8 mouse cellular contexts compared by ENCODE assay signal in genomic region chr9:48481214-48482134, GRCm38 (mm10). TPM values are rescaled to one million over a fixed set of nuclear protein-coding genes. Genes with fewer than 3 reads are reported as not detected.
DNase-seq lines count a peak whose midpoint lies in the region; ATAC-seq and TF ChIP-seq lines count a peak whose summit lies in the region.

No protein-coding gene starts in this region.

- 0 out of 2 replicates have a peak, but pooled peaks cover 2% of the 10 kb centered on the region for H3K79me2 ChIP-seq in heart, adult 2 months (replicated peaks; ENCODE audit: control insufficient read depth, insufficient read depth, low read length)

- intact Hi-C loops in heart, adult 2 months (cut with DNase I): loop anchor here (5.0 to 10.0 kb wide), 2 partner anchors 383 to 506 kb away; partner anchors contain the start of gene Usp28

- H3K4me2 ChIP-seq in heart, embryonic 15.5 days: peak overlapping the region; percentile 84
- peak overlapping the region; percentile 94 for H3K4me2 ChIP-seq in lung, embryonic 15.5 days

- no peak for TF ChIP-seq POLR2A in heart, adult 2 months (IDR thresholded peaks at IDR 0.05; ENCODE audit: insufficient read depth, low read depth, low read length)

- TF ChIP-seq EP300 in heart, adult 2 months (IDR thresholded peaks at IDR 0.05; ENCODE audit: insufficient read depth, low read depth, low read length): no peak

- DNase-seq in heart, adult 2 months: no peak
- DNase-seq in heart, postnatal 4 days: no peak
- peak; percentile 30 for DNase-seq in MN1 (ENCODE audit: low spot score)
- DNase-seq in testis, postnatal 14 days (ENCODE audit: low spot score): peak; percentile 54
- DNase-seq in cerebellum, adult 9-10 months: no peak
- DNase-seq in spleen, postnatal 36 days (ENCODE audit: low spot score in 2 of 2): no peak

- no peaks in the 10 kb centered on the region for H3K9me3 ChIP-seq in heart, embryonic 15.5 days (replicated peaks)
- H3K9me3 ChIP-seq in lung, embryonic 15.5 days: no peaks in the 10 kb centered on the region

- H3K36me3 ChIP-seq in heart, adult 2 months (ENCODE audit: control insufficient read depth, insufficient read depth, low read length): peaks cover 12% of the 10 kb centered on the region
- H3K36me3 ChIP-seq in heart, embryonic 15.5 days: peaks cover 7% of the 10 kb centered on the region
- H3K36me3 ChIP-seq in lung, embryonic 15.5 days: peaks cover 8% of the 10 kb centered on the region

- peak overlapping the region; percentile 58 for H3K27ac ChIP-seq in heart, adult 2 months
- H3K27ac ChIP-seq in heart, embryonic 15.5 days: no peak overlapping the region
- no peak overlapping the region for H3K27ac ChIP-seq in lung, embryonic 15.5 days

- peaks cover 1% of the 10 kb centered on the region for H3K4me1 ChIP-seq in heart, adult 2 months (ENCODE audit: control insufficient read depth, insufficient read depth, low read length)
- H3K4me1 ChIP-seq in heart, embryonic 15.5 days (replicated peaks): peaks cover 11% of the 10 kb centered on the region
- H3K4me1 ChIP-seq in lung, embryonic 15.5 days: peaks cover 12% of the 10 kb centered on the region

- 27% methylated on average over 20 of the region's 20 CpGs for WGBS in heart, adult 2 months
- 25% methylated on average over 20 of the region's 20 CpGs for WGBS in heart, embryonic 15.5 days
- 28% methylated on average over 20 of the region's 20 CpGs for whole genome bisulfite sequencing in lung, embryonic 15.5 days

- ATAC-seq in heart, embryonic 15.5 days (replicated peaks; ENCODE audit: insufficient number of reproducible peaks, insufficient read depth, low FRiP score, low read depth): no peak
- ATAC-seq in lung, embryonic 15.5 days (ENCODE audit: borderline replicate concordance, extremely low read depth, low FRiP score, low TSS enrichment): no peak

- H3K4me3 ChIP-seq in heart, adult 2 months: peak overlapping the region; percentile 91
- peak overlapping the region; percentile 72 for H3K4me3 ChIP-seq in heart, embryonic 15.5 days
- H3K4me3 ChIP-seq in lung, embryonic 15.5 days: peak overlapping the region; percentile 77

- no peak for TF ChIP-seq CTCF in heart, adult 2 months (IDR thresholded peaks at IDR 0.05)

- peak overlapping the region; percentile 67 for H3K9ac ChIP-seq in heart, adult 2 months (ENCODE audit: low read depth, low read length)
- H3K9ac ChIP-seq in heart, embryonic 15.5 days: peak overlapping the region; percentile 70
- H3K9ac ChIP-seq in lung, embryonic 15.5 days: peak overlapping the region; percentile 18; the same call in 1 of the 2 replicates

- no peaks in the 10 kb centered on the region; the same call in 1 of the 2 replicates for H3K27me3 ChIP-seq in heart, adult 2 months (ENCODE audit: control insufficient read depth, insufficient read depth, low read length)
- no peaks in the 10 kb centered on the region for H3K27me3 ChIP-seq in heart, embryonic 15.5 days
- H3K27me3 ChIP-seq in lung, embryonic 15.5 days: no peaks in the 10 kb centered on the region

RNA-seq across cellular contexts. Expression of gene Rexo2, which starts 1.1 kb away (rescaled TPM):
- total RNA-seq in heart, adult 2 months (2021): 10 to 100 TPM; 58.5 to 68.0 TPM
- 53.2 and 79.0 TPM in 2 replicates for polyA plus RNA-seq in heart, adult 2 months (2012; rRNA removed)
- total RNA-seq in heart, postnatal 4 days (2021): 10 to 100 TPM; 60.3 to 62.1 TPM
- 96.6 and 98.7 TPM in 2 replicates for polyA plus RNA-seq in heart, embryonic 15.5 days (2015; fragmentation: Nextera tagmentation; extraction: Ambion mirVana)
- 112 and 119 TPM in 2 replicates for polyA plus RNA-seq in lung, embryonic 15.5 days (2015; fragmentation: Nextera tagmentation; extraction: Ambion mirVana)

RNA-seq across cellular contexts. Expression of gene Rbm7, which starts 13.6 kb away (rescaled TPM):
- total RNA-seq in heart, adult 2 months (2021): 10 to 100 TPM; 20.6 to 21.3 TPM
- polyA plus RNA-seq in heart, adult 2 months (2012; rRNA removed): 10.6 and 21.6 TPM in 2 replicates
- 10 to 100 TPM; 36.7 to 41.2 TPM for total RNA-seq in heart, postnatal 4 days (2021)
- polyA plus RNA-seq in heart, embryonic 15.5 days (2015; fragmentation: Nextera tagmentation; extraction: Ambion mirVana): 79.7 and 81.6 TPM in 2 replicates
- polyA plus RNA-seq in lung, embryonic 15.5 days (2015; fragmentation: Nextera tagmentation; extraction: Ambion mirVana): 127 and 130 TPM in 2 replicates

RNA-seq across cellular contexts. Expression of gene Gm5617, which starts 13.8 kb away (rescaled TPM):
- total RNA-seq in heart, adult 2 months (2021): 10 to 100 TPM; 34.4 to 39.1 TPM
- polyA plus RNA-seq in heart, adult 2 months (2012; rRNA removed): 31.2 and 62.1 TPM in 2 replicates
- total RNA-seq in heart, postnatal 4 days (2021): 10 to 100 TPM; 20.5 to 21.2 TPM
- polyA plus RNA-seq in heart, embryonic 15.5 days (2015; fragmentation: Nextera tagmentation; extraction: Ambion mirVana): 25.1 and 35.2 TPM in 2 replicates
- 29.6 and 30.2 TPM in 2 replicates for polyA plus RNA-seq in lung, embryonic 15.5 days (2015; fragmentation: Nextera tagmentation; extraction: Ambion mirVana)

Comparison
In these comparisons a context has a peak if more than half of its experiments do, and no peak if none do; other contexts are left out.
1. DNase-seq: peak in MN1 (single experiment) and testis, postnatal 14 days (single experiment); none in heart, adult 2 months (0 of 2), heart, postnatal 4 days (single experiment), cerebellum, adult 9-10 months (single experiment) and spleen, postnatal 36 days (0 of 2).
2. H3K9ac ChIP-seq: peak in every context shown above with its lines; median percentile 70 in heart, embryonic 15.5 days; 67 in heart, adult 2 months; 18 in lung, embryonic 15.5 days.
3. Peak in every context shown above with its lines, with median percentiles within 50 percentile points of each other: H3K4me3 ChIP-seq.